Mouse (Mus musculus) gastrocnemius, postnatal 4 days (tissue): ENCODE data around the gene Slc39a5. TPM values are rescaled to one million over a fixed set of nuclear protein-coding genes. Genes with fewer than 3 reads are reported as not detected.
A peak's percentile ranks its signal among the peaks of the same experiment; 100 is the strongest.

Experiments
- DNase-seq, 2 experiments: peaks; one replicate each; pipeline ENCODE4 v3.0.0; 2021 to 2022; ENCODE audit warnings: low spot score in 2 of 2, mixed read lengths in 2 of 2
- total RNA-seq, 2 experiments: library from RNA; stranded (reverse); gene quantifications; 2 replicates each; pipeline ENCODE4 v1.2.3; 2021

The Slc39a5 gene
- total RNA-seq, 2 experiments from 2014 or later, result 0.23 TPM; not detected in 1

- DNase-seq, result no peak
Observed at GRCm38 (mm10) chr10:128377222-128377939, 23.6 kb downstream of the Slc39a5 start.

GRCm38 (mm10) chr10:128376455-128377211 lies 24.4 kb downstream of the Slc39a5 start, which contains the start of gene Ankrd52:
Gene Ankrd52 (plus strand): TSS chr10:128377115.
- peak; percentile 90 to 91 for DNase-seq

- DNase-seq, result no peak
Observed at GRCm38 (mm10) chr10:128376099-128376454, 25.0 kb downstream of the Slc39a5 start.

- DNase-seq, result no peak
Observed at GRCm38 (mm10) chr10:128374393-128374792, 26.6 kb downstream of the Slc39a5 start.

GRCm38 (mm10) chr10:128372989-128373748 lies 27.9 kb downstream of the Slc39a5 start:
- DNase-seq, result no peak

GRCm38 (mm10) chr10:128372142-128372541 lies 28.9 kb downstream of the Slc39a5 start:
- no peak for DNase-seq

GRCm38 (mm10) chr10:128370601-128371000 lies 30.4 kb downstream of the Slc39a5 start:
- no peak for DNase-seq

- DNase-seq, result no peak
Observed at GRCm38 (mm10) chr10:128370021-128370420, 31.0 kb downstream of the Slc39a5 start.

- no peak for DNase-seq
Observed at GRCm38 (mm10) chr10:128369599-128369998, 31.4 kb downstream of the Slc39a5 start.

- peak in 1 of 2 experiments; percentile 5 for DNase-seq
Observed at GRCm38 (mm10) chr10:128369218-128369543, 31.8 kb downstream of the Slc39a5 start.

- peak; percentile 86 to 87 for DNase-seq
Observed at GRCm38 (mm10) chr10:128368402-128369217, 32.4 kb downstream of the Slc39a5 start, which contains the start of gene Coq10a. Gene Coq10a (minus strand): TSS chr10:128368997.

GRCm38 (mm10) chr10:128367899-128368401 lies 33.1 kb downstream of the Slc39a5 start:
- DNase-seq, result no peak

- DNase-seq, result no peak
Observed at GRCm38 (mm10) chr10:128362568-128362967, 38.5 kb downstream of the Slc39a5 start.

- DNase-seq, result no peak
Observed at GRCm38 (mm10) chr10:128361836-128362235, 39.2 kb downstream of the Slc39a5 start.

- no peak for DNase-seq
Observed at GRCm38 (mm10) chr10:128359226-128359625, 41.8 kb downstream of the Slc39a5 start.

- DNase-seq, result peak in 1 of 2 experiments; percentile 58
Observed at GRCm38 (mm10) chr10:128358796-128359195, 42.2 kb downstream of the Slc39a5 start.

- no peak for DNase-seq
Observed at GRCm38 (mm10) chr10:128347541-128347940, 53.5 kb downstream of the Slc39a5 start.
